Mouse (Mus musculus) retina, adult 2 months (tissue): ENCODE data around the gene Tmem98.

Experiments used
- DNase-seq: peaks from one replicate; pipeline ENCODE4 v3.0.0-alpha.2; 2012; ENCODE audit warnings: low read depth, low spot score

Tmem98 gene

DNA sequence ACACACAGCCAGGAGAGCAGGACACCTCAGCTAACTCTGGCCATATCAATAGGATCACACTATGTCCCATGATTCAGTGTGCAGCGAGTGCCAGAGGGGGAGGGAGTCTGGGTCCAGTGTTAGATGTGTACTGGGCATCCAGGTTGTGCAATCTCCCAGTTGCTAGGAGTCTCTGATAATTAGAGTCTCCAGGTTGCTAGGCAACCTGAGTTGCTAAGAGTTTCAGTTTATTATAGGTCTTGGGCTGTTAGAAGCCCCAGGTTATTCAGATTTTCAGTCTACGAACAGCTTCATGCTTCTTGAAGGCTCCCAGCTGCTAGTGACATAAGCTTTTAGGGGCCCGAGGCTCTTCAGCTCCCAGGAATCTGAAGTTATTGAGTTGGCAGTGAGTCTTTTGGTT lies 43.0 kb downstream of the Tmem98 start:
- no peak for DNase-seq

DNA sequence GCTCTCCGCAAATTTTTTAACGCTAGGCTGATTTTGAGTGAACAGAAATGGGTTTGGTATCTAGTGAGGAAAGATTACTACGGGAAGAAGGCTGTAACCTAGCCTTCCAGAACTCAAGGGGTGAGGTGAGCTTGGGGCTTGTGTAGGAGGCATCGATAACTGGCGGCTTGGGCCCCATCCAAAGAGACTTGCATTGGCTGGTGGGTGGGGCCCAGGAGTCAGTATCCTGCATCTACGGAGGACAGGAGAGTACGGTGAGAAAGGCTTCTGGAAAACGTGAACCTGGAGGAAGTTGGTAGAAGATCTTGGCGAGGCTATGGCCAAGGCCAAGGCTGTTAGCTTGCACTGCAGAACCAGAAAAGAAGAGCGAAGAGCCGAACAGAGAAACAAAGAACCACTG lies 44.5 kb downstream of the Tmem98 start:
- DNase-seq = no peak

DNA sequence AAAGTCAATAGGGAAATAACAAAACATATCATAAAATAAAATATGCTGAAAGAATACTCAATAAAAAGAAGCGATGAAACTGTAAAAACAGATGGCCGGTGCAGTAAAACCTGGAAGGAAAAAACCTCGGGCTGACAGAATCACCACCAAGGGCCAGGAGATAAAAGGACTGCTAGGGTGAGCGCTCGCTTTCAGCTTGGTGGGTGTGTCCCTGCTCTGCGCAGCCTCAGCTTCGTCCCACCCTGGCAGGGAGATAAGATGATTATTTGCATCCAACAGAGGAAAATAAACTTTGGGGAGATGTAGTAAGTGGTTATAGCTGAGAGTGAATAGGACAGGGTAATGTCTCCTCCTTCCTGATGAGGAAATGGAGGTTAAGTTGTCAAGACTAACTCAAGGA lies 44.9 kb downstream of the Tmem98 start:
- DNase-seq = no peak

DNA sequence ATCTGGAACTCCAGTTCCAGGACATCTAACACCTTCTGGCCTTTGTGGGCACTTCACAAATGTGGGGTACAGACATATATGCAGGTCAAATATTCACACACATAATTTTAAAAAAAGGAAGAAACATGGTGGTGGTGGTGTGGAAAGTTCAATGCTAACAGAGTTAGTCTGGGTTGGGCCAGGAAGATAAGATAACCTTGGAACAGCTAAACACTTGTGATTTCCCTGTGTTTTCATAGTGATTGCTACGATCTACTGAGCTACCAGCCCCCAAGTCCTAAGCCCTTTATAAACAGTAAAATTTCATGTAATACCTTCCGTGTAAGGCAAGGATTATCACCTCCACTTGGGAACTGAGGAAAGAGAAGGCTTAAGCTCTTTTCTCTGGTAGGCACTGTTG lies 46.9 kb downstream of the Tmem98 start:
- DNase-seq = no peak

DNA sequence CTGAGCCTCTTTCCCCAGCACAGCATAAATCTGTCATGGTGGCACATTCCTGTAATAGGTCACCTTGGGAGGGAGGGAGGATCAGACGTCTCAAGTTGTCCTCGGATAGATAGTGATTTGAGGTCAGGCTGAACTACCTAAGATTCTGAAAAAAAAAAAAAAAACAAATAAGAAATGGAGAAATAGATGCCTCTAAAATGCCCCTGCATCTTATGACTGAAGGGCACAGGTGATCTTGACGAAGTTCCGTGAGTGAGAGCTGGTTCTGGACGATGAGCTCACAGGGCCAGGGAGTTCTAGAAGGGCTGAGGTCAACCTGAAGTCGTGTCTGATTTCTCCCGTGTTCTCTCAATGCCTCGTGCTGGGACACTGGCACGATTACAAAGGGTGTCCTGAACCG lies 48.1 kb downstream of the Tmem98 start, which contains the start of gene Spaca3:
TSS of gene Spaca3 (plus strand) at position 301 of the 400 bp plus-strand sequence.
- DNase-seq = no peak

DNA sequence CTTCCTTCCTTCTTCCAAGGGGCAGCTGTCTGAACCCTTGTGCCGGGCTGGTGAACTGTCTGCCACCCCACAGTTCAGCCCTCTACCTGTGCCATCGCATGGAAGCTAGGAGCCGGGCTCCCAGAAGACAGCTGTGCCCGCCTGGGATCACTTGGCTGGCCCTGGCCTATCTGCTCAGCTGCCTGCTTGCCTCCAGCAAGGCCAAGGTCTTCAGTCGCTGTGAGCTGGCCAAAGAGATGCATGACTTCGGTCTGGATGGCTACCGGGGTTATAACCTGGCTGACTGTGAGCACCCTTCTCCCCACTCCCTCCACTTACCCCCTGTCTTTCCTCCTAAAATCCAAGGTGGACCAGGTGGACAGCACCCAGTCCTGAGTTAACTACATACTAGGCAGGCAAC lies 53.0 kb downstream of the Tmem98 start:
- no peak for DNase-seq

DNA sequence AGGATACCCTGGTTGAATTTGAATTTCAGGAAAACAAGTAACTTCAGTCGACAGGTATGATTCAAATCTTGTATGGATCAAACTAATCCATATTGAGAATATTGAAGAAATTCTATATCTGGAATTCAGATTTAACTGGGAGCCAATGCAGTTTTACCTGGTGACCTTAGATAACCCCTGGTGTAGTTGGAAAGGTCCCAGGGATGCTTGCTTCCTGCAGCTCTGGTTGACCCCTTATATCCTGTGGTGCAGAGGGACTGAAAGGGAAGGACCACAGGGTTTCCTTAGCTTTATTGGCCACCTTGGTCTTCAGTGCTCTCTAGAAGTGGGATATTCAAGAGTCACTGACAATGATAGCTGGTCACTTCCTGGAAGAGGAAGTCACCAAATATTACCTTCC lies 58.1 kb downstream of the Tmem98 start:
- no peak for DNase-seq
